Mouse (Mus musculus) lung, embryonic 14.5 days (tissue): ENCODE measurements at regions not wholly inside any gene's neighbourhood (a gene's known extent, or its start where the extent isn't known, plus 50 kb on each side); places are given as distances from the start of the nearest gene placed in this dataset.
A peak's percentile ranks its signal among the peaks of the same experiment; 100 is the strongest.

Experiments used
- ATAC-seq: fragments of 200-750 bp; cut with Nextera tagmentation; 2 replicates; pipeline ENCODE4 v1.8.0; 2017; ENCODE audit warnings: mild to moderate bottlenecking, moderate TSS enrichment, moderate library complexity; ENCODE audit not compliant: insufficient read depth
- DNase-seq: peaks from one replicate; pipeline ENCODE4 v3.0.0-alpha.2; 2015
- H3K27ac ChIP-seq: fragments of 300-500 bp; sonication (generic); 2 replicates; pipeline ENCODE4 v1.5.1; 2014; ENCODE audit warnings: low read depth, mild to moderate bottlenecking, moderate library complexity
- H3K27me3 ChIP-seq: fragments of 300-500 bp; sonication (generic); 2 replicates; pipeline ENCODE4 v1.6.1; 2014; ENCODE audit warnings: low read length, control low read depth; ENCODE audit not compliant: insufficient read depth
- H3K36me3 ChIP-seq: fragments of 300-500 bp; sonication (generic); 2 replicates; pipeline ENCODE4 v1.6.1; 2014; ENCODE audit warnings: control low read depth; ENCODE audit not compliant: insufficient read depth
- H3K4me1 ChIP-seq: fragments of 300-500 bp; sonication (generic); 2 replicates; pipeline ENCODE4 v1.6.1; 2014; ENCODE audit warnings: antibody characterized with exemption, control low read depth; ENCODE audit not compliant: insufficient read depth
- H3K4me2 ChIP-seq: fragments of 300-500 bp; sonication (generic); 2 replicates; pipeline ENCODE4 v1.6.1; 2014; ENCODE audit warnings: mild to moderate bottlenecking
- H3K4me3 ChIP-seq: fragments of 300-500 bp; sonication (generic); 2 replicates; pipeline ENCODE4 v1.5.1; 2014; ENCODE audit warnings: low read depth, low read length
- H3K9ac ChIP-seq: fragments of 300-500 bp; sonication (generic); 2 replicates; pipeline ENCODE4 v1.6.1; 2014
- H3K9me3 ChIP-seq: fragments of 300-500 bp; sonication (generic); 2 replicates; pipeline ENCODE4 v1.6.1; 2016; ENCODE audit warnings: low read depth, low read length, control low read depth
- CTCF ChIP-seq: IDR thresholded peaks from 2 replicates; pipeline ENCODE4 v1.5.1; 2016; ENCODE audit warnings: antibody characterized with exemption, low read depth
- WGBS: fragments of 180-500 bp; shearing (Covaris S2); extraction: QIAGEN DNeasy Blood & Tissue Kit; methylation state at CpG from one replicate; pipeline ENCODE4 v1.1.7; 2014; 5-methylcytosine and 5-hydroxymethylcytosine counted together

GRCm38 (mm10) chr12:107056553-107056952 is 431.9 kb upstream of the 3110018I06Rik start:
- DNase-seq = peak; percentile 84
- TF ChIP-seq CTCF = no peak
- ATAC-seq = no peak; the same call in 1 of the 2 replicates
- no peaks in the 10 kb centered on the region for H3K27me3 ChIP-seq
- H3K4me2 ChIP-seq = no peak overlapping the region
- no peak overlapping the region for H3K27ac ChIP-seq
- H3K4me1 ChIP-seq = no peaks in the 10 kb centered on the region
- no peak overlapping the region for H3K4me3 ChIP-seq
- no peaks in the 10 kb centered on the region for H3K9me3 ChIP-seq
- no peaks in the 10 kb centered on the region for H3K36me3 ChIP-seq
- WGBS = 19% methylated on average over 5 of the region's 5 CpGs
- no peak overlapping the region for H3K9ac ChIP-seq

GRCm38 (mm10) chr12:107060514-107060913 is 427.9 kb upstream of the 3110018I06Rik start:
- 45% methylated on average over 3 of the region's 3 CpGs for WGBS
- DNase-seq = peak; percentile 33
- no peak for TF ChIP-seq CTCF

GRCm38 (mm10) chr12:107067346-107067745 is 421.1 kb upstream of the 3110018I06Rik start:
- H3K9ac ChIP-seq = no peak overlapping the region
- no peaks in the 10 kb centered on the region for H3K9me3 ChIP-seq
- H3K4me2 ChIP-seq = no peak overlapping the region
- no peaks in the 10 kb centered on the region for H3K27me3 ChIP-seq
- 75% methylated on average over 2 of the region's 2 CpGs for WGBS
- DNase-seq = no peak
- no peaks in the 10 kb centered on the region for H3K4me1 ChIP-seq
- ATAC-seq = no peak
- no peak overlapping the region for H3K27ac ChIP-seq
- no peak overlapping the region for H3K4me3 ChIP-seq
- H3K36me3 ChIP-seq = no peaks in the 10 kb centered on the region
- TF ChIP-seq CTCF = no peak

More at GRCm38 (mm10) chr12:107060514-107060913, 427.9 kb upstream of the 3110018I06Rik start:
- H3K4me1 ChIP-seq = no peaks in the 10 kb centered on the region
- H3K27me3 ChIP-seq = no peaks in the 10 kb centered on the region
- no peak overlapping the region for H3K27ac ChIP-seq
- no peak overlapping the region for H3K4me2 ChIP-seq
- no peaks in the 10 kb centered on the region for H3K36me3 ChIP-seq
- H3K4me3 ChIP-seq = no peak overlapping the region
- no peaks in the 10 kb centered on the region for H3K9me3 ChIP-seq
- no peak overlapping the region for H3K9ac ChIP-seq
- no peak for ATAC-seq

- no peak for TF ChIP-seq CTCF
- no peak overlapping the region for H3K27ac ChIP-seq
- H3K4me1 ChIP-seq = no peaks in the 10 kb centered on the region
- H3K36me3 ChIP-seq = no peaks in the 10 kb centered on the region
- no peaks in the 10 kb centered on the region for H3K9me3 ChIP-seq
- no peaks in the 10 kb centered on the region for H3K27me3 ChIP-seq
- DNase-seq (no peak), ATAC-seq (no peak)
- WGBS = 66% methylated on average over 10 of the region's 10 CpGs
- H3K4me3 ChIP-seq = no peak overlapping the region
- H3K4me2 ChIP-seq = no peak overlapping the region
- H3K9ac ChIP-seq = no peak overlapping the region
These were observed 405.9 kb upstream of the 3110018I06Rik start for GRCm38 (mm10) chr12:107082541-107082940.

GRCm38 (mm10) chr12:107085058-107085905 is 403.1 kb upstream of the 3110018I06Rik start:
- H3K4me2 ChIP-seq = no peak overlapping the region
- TF ChIP-seq CTCF = no peak
- DNase-seq = no peak

GRCm38 (mm10) chr12:107085906-107086655 is 402.4 kb upstream of the 3110018I06Rik start:
- ATAC-seq = no peak

More at GRCm38 (mm10) chr12:107085058-107085905, 403.1 kb upstream of the 3110018I06Rik start:
- H3K36me3 ChIP-seq = no peaks in the 10 kb centered on the region
- H3K27ac ChIP-seq = no peak overlapping the region
- H3K4me1 ChIP-seq = no peaks in the 10 kb centered on the region
- no peak for ATAC-seq
- H3K9me3 ChIP-seq = no peaks in the 10 kb centered on the region
- H3K27me3 ChIP-seq = no peaks in the 10 kb centered on the region
- no peak overlapping the region for H3K4me3 ChIP-seq
- no peak overlapping the region for H3K9ac ChIP-seq
- WGBS = 66% methylated on average over 14 of the region's 14 CpGs

GRCm38 (mm10) chr12:107092151-107092550 is 396.3 kb upstream of the 3110018I06Rik start:
- Histone ChIP-seq H3K36me3 (no peaks in the 10 kb centered on the region), H3K4me3 (no peak overlapping the region), H3K27me3 (no peaks in the 10 kb centered on the region), H3K9me3 (no peaks in the 10 kb centered on the region), H3K9ac (no peak overlapping the region), H3K4me2 (no peak overlapping the region), H3K4me1 (no peaks in the 10 kb centered on the region), H3K27ac (no peak overlapping the region)
- DNase-seq = no peak
- WGBS = 85% methylated on average over 3 of the region's 3 CpGs
- TF ChIP-seq CTCF = no peak
- ATAC-seq = no peak

More at GRCm38 (mm10) chr12:107085906-107086655, 402.4 kb upstream of the 3110018I06Rik start:
- no peaks in the 10 kb centered on the region for H3K27me3 ChIP-seq
- no peak overlapping the region for H3K4me2 ChIP-seq
- no peaks in the 10 kb centered on the region for H3K36me3 ChIP-seq
- H3K27ac ChIP-seq = no peak overlapping the region
- no peak overlapping the region for H3K4me3 ChIP-seq
- TF ChIP-seq CTCF = peak; percentile 75
- no peaks in the 10 kb centered on the region for H3K9me3 ChIP-seq
- no peak overlapping the region for H3K9ac ChIP-seq
- no peaks in the 10 kb centered on the region for H3K4me1 ChIP-seq
- DNase-seq = peak; percentile 68
- 31% methylated on average over 16 of the region's 16 CpGs for WGBS
